Mouse (Mus musculus) layer of hippocampus, postnatal 36 days (tissue): ENCODE results near the gene Btbd10. TPM values are rescaled to one million over a fixed set of nuclear protein-coding genes. Genes with fewer than 3 reads are reported as not detected.

ENCODE experiments used
- DNase-seq, 2 experiments: peaks; one replicate each; pipeline ENCODE4 v3.0.0; 2022
- total RNA-seq, 2 experiments: library from RNA; stranded (reverse); gene quantifications; 2 replicates each; pipeline ENCODE4 v1.2.3; 2021

The Btbd10 gene
- total RNA-seq: 10 to 100 TPM; 59.1 to 63.0 TPM

DNA sequence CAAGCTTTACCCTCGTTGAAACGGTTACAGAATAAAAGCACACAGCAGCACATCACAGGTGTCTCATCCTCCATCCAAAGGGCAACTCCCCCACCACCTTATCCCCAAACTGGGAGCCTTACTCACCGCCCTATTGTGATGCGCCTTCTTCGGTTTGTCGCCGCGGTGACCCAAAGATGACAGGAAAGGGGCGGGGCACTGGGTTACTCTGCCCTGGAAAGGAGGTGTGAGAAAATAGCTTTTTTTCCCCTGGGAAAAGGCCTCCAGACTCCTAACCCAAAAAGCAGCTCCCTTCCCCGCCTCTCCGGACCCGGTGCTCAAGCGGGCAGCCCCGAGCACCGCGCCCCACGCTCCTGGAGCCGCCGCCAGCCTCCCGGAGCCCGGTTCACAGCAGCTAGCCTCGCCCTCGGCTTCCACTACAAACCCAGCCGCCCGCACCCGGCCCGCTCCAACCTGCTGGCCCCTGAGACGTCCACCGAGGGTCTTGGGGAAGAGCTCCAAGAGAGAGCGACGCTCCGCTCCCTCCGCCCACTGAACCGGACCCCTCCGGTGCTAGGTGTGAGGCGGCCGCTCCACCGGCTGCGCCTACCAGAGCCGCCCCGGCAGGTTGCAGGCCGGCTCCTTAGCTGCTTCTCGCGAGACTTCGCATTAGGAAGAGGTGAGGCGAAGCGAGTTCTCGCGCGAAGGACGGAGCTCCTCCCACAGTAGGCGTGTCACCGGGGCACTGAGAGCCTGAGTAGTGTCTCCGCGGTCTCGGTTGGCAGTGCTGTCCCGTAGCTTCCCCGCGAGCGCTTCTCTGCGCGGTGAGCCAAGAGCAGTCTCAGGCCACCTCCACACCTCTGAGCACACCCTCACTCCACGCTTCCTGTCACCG, at the start of gene Btbd10:
Gene Btbd10, minus strand, starts transcription at position 647 of the 874 bp plus-strand sequence.
- peak; percentile 95 for DNase-seq

DNA sequence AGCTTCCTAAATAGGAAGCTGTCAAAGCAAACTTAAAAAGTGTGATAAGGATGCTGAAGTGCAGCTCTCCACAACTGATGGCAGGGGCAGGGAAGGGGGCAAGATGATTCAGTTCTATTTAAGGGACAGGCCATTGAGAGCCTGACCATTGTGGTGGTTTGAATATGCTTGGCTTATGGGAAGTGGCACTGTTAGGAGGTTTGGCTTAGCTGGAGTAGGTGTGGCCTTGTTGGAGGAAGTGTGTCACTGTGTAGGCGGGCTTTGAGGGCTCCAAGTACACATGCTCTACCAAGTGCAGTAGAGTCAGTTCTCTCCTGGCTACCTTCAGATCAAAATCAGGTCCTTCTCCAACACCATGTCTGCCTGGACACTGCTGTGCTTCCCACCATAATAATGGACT, 47.3 kb upstream of the Btbd10 start:
- DNase-seq: no peak

DNA sequence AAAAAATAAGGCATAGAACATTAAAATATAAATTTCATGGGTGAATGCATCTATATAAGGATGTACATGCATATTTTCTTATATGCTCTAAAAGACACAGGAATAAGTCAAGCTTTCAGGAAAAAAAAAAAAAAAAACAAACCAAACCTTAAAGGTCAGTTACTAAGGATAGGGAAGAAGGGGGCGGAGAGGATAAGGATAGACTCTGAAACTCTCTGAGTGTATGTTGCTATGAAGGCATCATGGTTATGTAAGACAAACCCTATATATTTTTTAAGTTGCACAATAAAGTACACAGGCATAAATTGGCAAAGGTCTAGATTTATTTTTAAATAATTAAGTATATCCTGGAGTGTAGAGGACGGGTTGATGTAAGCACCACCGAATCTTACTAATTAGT, 46.1 kb upstream of the Btbd10 start:
- no peak for DNase-seq

DNA sequence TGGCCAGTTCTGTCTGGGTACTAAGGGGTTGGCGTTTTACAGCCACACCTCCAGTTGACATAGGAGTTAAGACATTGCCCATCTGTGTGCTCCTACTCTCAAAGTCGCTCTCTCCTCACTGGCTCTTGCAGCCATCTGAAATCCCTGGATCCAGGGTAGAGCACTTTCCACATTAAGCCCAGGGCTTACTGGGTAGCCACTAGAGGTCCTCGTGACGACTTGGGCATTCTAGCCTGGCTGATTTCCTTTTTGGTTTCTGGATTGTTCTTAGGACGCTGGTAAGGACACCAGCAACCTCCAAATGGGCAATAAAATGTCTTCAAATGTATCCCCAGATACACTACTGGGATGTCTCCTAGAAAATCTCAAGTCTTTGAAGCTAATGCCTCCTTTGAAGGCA, 39.5 kb upstream of the Btbd10 start:
- no peak for DNase-seq

DNA sequence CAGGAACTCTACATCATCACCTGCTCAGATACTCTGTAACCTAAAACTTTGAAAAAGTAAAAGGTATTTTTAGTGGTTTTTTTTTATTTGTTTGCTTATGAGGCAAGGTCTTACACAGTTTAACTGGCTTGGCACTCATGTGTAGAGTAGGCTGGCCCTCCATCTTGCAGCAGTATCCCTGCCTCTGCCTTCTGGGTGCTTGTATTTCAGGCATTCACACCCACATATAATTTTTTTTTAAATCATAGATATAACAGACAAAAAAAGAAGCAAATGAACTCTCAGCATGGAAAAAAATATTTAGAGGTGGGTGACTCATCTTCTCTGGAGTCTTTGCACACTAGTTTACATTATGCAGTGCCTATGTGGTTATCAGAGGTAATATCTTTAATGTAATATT, 28.9 kb upstream of the Btbd10 start:
- no peak for DNase-seq

DNA sequence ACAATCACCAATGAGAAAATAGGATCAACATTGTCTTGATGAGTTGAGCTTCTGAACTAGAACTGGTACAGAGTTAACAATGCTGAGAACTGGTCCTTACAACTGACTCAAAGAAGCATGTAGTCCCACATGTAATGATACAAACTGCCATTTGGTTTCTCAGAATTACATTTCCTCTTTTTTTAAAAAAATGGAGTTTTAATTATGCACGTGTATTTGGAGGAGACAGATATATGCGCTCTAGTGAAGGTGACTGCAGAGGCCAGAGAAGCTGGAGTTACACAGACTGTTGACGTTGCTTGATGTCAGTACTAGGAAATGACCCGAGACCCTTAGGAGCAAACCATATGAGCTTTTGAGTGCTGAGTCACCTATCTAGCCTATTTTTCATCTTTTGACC, 27.5 kb upstream of the Btbd10 start:
- DNase-seq: no peak

DNA sequence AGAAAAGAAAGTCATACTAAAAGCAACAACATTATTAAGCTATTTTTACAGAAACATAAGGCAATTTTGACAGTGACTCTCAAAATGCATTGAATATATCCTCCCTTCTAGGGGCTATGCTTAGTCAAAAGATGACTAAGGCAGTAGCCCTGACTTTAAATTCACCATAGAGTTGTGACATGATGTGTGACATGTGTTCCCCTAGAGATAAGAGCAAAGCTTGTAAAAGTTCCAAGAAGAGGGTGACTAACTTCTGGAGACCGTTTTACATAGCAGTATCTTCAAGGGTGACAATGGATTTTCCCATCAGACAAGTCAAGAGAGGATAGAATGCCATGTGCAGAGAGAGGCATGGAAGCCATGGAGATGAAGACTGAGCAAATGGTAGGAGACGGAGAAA, 22.4 kb upstream of the Btbd10 start:
- DNase-seq: no peak

DNA sequence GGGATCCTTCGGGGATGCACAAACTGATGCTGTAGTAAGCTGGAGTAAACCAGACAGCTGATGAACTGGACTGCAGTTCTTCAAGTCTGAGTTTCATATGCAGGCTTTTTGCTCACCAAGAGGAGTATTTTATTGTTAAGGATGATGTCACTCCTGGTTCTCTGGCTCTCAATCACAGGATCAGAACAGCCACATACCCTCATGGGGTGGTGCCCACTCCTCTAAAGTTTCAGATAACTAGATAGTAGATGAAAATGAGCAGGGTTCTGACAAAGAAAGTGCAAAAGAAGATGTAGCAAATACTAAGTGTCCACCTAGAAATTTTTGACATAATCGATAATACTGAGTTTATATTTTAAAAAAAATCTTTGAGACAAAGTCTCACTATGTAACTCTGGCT, 19.3 kb upstream of the Btbd10 start, which contains the start of gene Pth:
Gene Pth, minus strand, starts transcription at position 101 of the 400 bp plus-strand sequence.
- no peak for DNase-seq

DNA sequence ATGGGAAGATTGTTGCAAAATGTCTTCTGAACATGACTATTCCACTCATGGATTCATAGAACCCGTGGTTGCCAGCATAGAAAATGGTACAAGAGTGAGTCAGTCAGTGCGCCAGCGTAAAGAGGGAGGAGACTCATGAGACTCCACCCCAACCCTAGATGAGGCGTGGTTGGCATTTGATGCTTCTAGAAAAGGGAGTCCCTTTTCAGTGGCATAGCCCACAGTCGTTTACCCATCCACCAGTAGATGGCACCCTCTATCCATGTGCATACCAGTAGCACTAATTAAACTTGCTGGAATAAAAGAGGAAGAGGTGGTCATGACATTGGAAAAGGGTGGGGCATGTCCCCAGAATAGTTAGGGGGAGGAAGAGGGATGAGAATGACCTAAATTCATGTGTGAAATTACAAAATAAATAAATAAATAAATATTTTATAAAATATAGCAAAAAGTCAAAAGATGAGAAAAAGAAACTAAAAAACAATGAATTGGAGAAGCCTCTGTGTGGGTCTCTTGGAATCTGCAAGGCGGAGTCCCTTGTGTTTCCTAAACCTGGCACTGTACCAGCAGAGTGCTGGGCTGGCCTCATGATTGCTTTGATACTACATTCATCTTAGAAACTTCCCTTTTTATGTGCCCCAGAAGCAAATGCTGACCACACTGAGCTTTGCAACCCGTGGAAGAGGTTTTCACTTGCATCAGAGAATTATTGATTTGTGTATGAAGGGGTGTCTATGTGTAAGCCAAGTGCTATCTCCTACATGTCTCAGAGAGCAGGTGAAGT, 8.9 kb upstream of the Btbd10 start:
- peak; percentile 29 to 35 for DNase-seq

DNA sequence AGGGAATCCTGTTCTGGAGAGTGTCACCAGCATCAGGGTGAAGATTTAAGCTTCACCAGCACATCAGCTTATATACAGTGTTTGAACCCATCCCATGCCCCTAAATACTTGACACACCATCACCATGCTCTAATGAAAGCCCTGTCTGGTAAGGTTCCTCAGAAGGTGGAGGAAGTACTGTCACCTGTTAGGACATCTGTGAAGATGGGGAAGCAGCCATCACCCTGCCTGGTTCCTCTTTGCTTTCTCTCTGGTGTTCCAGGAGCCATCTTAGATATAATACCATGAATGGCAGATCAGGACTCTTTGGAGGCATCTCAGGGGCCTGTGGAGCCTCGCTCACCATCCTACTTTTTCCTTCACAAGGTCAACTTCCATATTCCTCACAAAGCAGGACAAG, 3.5 kb upstream of the Btbd10 start:
- no peak for DNase-seq

DNA sequence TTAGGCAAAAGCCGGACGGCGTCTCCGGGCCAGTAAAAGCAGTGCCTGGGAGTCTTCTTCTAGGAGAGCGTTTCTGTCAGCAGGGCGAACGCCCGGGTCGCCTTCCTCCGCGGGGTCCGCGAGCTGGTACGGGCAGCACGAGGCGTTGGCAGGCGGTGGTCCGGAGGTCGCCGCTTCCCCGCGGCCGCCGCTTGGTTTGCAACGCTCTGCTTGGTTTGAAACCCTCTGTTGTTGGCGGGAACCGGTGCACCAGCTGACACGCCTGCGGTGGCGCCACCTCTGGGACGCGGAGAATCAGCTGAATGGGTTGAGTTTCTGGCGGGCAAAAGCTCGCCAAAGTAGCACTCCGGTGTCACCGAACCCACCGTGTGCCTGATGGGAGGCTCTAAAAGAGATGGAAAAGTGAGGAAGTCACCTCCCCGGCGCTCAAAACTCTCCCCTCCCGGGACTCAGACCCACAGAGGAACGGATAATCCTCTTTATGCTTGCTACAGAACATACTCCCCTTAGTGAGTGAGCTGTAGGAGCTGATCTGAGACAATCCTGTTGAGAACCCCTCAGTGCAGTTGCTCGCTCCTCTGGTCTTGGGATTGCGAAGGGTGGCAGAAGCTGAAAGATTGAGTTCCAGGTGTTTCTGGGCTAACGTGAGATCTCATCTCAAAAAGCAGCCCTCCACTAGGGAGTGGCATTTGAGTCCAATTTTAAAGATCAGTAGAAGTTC, 588 bp upstream of the Btbd10 start:
- DNase-seq: peak; percentile 73 to 74

DNA sequence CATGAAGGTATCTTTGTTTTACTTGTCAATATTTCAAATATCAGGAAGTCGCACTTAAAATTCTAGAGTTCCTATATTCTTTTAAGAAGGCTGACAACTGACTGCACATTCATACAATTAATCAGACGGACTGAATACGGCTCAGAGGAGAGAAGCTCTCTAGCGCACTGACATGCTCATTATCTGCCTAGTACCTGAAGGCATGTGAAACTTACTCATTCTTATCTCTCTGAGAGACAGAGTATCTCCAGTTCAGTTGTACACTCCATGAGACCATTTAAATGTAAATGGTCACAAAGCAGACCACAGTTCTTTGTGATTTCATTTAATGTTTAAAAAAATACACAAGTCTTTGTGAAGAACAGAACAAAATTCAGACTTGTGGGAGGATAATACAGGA, 1.8 kb downstream of the Btbd10 start:
- no peak for DNase-seq

DNA sequence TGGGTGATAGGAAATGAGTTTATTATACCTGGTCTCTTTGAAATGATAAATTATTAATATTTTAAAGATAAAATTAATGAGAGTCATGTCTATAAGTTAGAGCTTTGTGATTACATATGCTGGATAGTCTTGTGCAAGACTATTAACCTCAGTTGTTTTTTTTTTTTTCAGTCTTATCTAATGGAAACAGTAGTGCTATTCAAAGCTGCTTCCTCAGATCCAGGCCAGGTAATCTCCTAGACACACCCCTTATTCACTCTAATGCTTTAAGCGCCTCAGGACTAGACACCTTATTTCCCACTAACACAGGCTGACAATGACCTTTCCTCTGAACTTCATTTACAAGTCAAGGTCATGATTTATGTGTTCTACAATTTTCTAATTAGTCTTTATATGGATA, 20.1 kb downstream of the Btbd10 start:
- DNase-seq: no peak

DNA sequence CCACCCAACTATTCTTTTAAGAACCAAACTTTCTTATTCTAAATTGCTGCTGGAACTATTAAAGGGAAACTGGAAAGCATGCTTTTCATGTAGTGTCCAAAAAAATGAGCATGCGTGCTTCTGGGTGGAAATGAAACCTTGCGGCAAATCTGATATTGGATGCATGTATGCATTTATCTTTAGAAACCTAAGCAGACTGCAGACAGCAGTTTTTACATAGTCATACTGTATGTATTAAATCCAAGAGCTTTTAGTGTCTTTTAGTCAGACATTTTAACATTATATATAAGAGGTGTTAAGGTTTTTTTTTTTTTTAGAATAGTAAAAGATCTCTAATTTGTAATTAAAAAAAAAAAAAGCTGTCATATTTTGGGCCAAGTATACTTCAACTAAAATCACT, 21.5 kb downstream of the Btbd10 start:
- no peak for DNase-seq

DNA sequence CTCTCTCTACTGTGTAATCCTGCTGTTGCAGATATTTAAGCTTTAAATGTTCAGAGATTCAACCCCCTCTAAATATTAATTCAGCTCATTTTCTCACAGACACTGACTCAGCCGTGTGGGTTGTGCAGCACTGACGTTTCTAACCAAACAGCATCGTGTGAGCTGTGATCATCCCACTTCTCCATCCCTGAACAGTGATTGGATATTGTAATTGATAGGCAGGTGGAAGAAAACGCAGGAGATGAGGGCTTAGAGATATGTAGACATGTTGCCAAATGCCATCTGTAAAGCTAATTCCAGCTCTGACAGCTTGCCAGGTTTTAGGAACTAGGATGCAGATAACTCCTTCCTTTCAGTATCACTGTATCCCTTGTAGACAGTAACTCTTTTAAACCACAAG, 21.9 kb downstream of the Btbd10 start:
- peak; percentile 67 to 71 for DNase-seq

DNA sequence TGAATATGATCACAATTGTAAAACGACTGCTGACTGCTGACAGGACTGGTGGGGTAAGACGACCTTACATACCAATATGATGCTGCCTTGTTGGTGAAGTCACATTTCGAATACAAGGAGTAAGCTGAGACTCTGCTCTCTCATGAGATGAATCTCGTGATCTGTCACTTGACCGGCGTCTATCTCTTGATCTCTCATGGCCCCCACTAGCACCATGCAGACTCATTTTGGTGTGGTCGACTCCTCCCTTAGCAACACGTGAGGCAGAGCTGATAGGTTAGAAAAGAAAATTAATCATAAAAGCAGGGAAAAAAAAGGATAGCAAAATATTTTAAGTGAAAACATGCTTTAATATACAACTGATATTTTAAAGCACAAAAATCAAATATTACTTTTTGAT, 33.9 kb downstream of the Btbd10 start:
- DNase-seq: no peak

DNA sequence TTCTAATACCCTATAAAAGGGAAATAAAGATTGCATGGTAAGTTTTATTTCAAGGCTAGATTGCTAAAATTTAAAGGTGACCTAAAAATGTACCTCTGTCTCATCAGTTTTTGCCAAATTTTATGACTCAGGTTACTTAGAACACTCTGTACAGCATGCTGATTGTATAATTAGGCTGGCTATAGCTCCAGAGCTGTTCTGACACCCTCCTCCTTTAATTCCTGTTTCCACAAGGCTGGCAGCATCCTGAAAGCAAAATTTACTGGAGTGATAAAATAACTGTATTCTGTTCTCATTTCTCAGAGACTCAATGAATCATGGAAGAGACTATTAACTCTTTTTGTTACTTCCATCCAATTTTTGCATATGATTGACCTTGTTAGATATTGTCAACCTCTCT, 35.2 kb downstream of the Btbd10 start:
- DNase-seq: no peak

DNA sequence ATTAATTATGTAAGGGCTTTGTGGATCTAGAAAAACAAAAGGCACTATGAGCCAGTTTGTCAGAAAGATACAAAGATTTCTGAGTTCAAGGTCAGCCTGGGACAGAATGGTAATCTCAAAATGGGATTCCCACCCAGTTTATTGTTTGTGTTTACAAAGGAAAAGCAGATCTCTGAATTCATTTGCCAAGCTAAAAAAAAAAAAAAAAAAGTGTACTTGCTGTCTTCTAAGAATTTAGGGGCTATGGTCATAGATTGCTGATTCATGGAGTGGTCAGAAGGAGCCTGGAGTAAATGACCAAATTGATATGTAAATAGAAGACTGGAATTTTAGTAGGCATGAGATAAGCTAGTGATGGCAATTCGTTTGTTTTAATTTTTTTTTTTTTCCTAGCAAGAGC, 49.1 kb downstream of the Btbd10 start:
- no peak for DNase-seq

DNA sequence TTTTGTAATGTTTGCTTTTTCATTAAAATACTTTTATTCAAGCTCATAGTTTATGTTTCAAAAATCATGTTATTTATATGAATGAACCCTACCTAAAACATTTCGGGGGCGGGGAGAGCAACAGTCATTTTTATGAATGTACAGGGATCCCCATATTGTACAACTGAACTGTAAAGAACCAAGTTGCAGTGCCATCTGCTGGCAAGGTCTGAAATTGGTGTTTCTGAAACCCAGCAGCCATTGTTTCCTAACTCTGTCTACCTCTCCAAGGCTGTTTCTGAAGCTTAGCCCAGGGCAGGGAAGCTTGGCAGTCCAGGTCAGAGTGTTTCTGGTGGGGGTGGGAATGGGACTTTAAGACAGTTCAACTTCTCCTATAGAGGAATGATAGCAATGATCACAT, 57.4 kb downstream of the Btbd10 start:
- DNase-seq: peak; percentile 46 to 55

DNA sequence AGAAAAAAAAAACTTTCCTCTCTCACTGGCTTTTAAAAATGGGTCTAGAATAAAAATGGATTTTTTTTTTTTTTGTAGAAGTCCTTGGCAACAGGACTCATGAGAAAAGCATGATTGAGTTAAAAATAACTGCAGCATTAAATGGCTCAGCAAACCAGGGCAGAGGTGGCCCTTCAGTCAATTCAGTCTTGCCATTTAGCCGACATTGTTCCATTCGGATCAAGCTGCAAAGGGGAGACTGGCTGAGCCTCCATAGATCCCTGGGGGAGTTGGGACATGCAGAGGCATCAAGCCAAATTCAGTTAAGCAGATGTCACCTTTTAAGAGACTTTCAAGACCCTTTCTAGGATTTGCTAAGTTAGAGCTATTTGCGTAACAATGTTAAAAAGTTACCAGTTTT, 59.1 kb downstream of the Btbd10 start:
- DNase-seq: no peak

DNA sequence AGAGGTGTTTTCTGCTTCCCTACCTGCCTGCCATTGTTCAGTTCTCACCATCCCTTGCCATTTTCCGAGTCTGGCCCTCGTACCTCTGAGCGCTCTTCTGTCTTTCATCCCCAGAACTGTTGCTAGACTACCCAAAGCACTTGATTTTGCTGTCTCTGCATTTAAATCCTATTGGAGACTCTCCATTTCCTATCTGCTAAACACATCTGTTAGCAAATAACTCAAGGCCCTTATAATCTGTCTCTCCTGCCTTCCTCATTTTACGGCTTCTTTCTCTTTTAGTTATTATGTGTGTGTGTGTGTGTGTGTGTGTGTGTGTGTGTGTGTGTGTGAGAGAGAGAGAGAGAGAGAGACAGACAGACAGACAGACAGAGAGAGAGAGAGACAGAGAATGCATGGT, 71.4 kb downstream of the Btbd10 start:
- DNase-seq: no peak

DNA sequence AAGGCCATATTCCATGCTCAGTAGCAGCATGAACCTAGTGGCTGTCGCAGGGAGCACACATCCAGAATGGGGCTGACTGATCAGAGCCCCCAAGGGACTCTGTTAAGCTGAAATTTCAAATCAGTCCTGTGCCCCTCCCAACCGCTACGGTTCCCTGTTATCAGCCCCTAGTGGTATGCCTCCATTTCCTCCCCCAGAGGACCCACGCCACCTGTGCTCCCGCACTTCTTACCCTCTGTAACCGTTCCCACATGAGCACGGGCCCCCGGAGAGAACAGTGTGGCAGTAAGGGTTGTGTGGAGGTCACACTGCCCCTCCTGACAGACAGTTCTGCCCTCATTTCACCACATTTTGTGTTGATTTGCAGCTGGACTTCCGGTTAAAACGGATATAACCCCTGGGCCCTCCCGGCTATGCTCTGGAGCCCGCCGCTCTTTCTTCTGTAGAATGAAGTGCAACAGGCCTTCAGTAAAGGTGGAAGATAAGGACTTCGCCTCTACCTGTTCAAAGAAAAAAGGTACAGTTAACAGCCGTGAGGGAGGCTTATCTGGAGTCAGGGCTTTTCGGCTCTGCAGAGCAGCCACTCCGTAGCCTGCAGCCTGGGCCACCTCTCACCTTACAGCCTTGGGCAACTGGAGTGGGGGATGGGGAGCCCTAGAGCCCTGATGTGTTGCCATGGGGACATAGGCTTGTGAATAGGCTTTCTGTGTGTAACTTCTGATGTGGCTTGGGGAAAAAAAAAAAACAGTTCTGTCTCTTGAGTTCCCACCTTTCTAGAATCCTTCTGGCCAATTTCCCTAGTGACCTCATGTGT, 73.9 kb downstream of the Btbd10 start:
- DNase-seq: no peak
